Mouse (Mus musculus) cerebellum, adult 2 months (tissue): ENCODE measurements at regions not wholly inside any gene's neighbourhood (a gene's known extent, or its start where the extent isn't known, plus 50 kb on each side); places are given as distances from the start of the nearest gene placed in this dataset.

Source experiments
- CTCF ChIP-seq: fragments of 200-500 bp; IDR thresholded peaks from 2 replicates; pipeline ENCODE4 v1.5.1; 2011; ENCODE audit warnings: low read depth, mild to moderate bottlenecking, control low read depth, low read length, moderate library complexity, borderline replicate concordance; ENCODE audit not compliant: insufficient read depth
- POLR2A ChIP-seq: fragments of 200-500 bp; IDR thresholded peaks from 2 replicates; pipeline ENCODE4 v1.6.1; 2011; ENCODE audit warnings: low read length, control low read depth, borderline replicate concordance; ENCODE audit not compliant: insufficient read depth

- TF ChIP-seq CTCF (no peak), POLR2A (no peak)
These were observed 66.1 kb downstream of the Ubiad1 start for GRCm38 (mm10) chr4:148378491-148378890.
